Mouse (Mus musculus) kidney, adult 9 months (tissue): ENCODE data around the gene Ccr9.

Experiments
- DNase-seq: peaks from one replicate; pipeline ENCODE4 v3.0.0; 2022

The Ccr9 gene

DNA sequence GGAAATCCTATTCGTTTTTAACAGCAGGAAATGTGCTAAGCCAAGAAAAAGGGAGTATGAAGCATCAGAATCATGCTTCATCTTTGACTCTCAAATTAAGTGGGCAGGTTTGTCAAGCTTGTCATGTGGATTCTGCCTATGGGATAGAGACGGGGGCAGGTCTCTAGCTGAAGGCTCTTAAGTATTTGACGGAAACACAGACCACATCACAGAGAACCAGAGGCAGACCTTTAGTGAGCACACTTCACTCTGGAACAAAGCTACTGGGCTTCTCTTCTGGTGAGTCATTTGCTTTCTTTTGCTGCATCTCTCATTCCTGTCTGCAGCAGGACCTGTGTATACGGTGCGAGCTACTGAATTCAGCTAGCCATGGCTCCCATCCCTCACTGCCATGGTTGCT lies 128.0 kb downstream of the Ccr9 start, which contains the start of gene Cxcr6:
Gene Cxcr6, plus strand, starts transcription at position 209 of the 400 bp plus-strand sequence.
- DNase-seq: no peak

DNA sequence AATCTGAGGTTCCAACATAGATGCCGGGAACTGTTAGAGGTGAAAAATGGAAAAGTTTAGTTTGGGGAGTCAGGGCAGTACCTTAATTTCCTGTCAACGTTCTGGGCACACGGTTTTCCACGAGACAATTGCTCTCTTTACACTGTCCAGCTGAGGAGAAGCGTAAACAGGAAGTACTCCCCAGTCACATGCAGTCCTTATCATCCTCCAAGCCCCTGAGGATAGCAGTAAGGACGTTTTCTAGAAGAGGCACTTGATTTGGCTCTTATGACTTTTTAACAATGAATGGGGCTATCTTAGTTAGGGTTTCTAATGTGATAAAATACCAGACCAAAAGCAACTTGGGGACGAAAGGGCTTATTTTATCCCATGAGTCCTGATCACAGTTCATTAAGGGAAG lies 130.3 kb downstream of the Ccr9 start:
- DNase-seq: no peak

DNA sequence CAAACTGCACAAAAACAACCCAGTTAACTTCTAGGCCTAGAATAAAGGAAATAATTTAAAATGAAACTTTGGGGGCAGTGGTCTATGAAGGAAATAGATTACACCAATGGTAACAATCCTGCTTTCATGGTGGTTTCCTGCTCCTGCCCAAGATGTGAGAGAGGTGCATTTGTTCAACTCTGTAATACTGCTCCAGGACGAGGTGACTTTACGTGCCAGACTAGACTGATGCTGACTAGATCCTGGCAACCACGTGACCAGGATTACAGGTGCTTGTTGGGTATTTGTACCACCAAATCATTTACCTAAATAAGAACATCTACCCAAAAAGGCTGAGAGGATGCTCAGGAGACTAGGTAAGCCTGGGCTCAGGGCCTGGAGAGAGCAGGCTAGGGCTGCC lies 133.6 kb downstream of the Ccr9 start:
- DNase-seq: no peak

DNA sequence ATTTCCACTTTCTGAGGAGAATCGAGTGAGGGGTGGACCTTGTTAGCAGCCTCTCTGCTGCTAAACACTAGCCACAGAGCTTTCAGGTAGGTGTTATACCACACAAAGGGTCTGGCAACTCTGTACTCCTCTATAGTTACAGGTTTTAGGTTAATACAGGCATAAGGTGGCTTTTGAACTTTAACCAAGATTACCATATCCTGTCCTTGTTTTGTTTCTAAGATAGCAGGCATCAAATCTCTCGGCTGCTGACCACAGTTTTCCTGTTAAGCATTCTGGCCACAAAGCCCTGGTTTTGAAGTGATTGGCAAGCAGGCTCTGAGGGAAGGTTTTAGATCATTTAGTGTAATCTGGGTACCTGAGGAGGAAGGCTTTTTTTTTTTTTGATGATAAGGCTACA lies 136.1 kb downstream of the Ccr9 start:
- no peak for DNase-seq

DNA sequence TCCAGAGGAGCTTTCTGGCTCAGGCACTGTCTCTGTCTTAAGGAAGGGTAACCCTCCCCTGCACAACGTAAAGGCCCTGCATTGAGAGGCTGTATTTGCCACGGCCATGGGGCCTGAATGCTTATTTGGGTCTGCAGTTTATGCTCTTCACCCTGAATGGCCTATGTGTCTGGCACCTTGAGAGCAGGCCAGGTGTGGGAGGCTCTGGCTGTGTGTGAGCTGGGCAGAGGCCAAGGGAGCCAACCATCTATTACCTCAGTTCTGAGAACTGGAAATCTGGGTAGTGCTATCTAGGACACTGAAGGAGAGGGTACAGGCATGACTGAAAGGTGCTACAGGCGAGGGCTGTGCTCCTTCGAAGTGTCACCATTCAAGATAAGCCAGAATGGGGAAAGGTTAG lies 136.6 kb downstream of the Ccr9 start:
- DNase-seq: no peak

DNA sequence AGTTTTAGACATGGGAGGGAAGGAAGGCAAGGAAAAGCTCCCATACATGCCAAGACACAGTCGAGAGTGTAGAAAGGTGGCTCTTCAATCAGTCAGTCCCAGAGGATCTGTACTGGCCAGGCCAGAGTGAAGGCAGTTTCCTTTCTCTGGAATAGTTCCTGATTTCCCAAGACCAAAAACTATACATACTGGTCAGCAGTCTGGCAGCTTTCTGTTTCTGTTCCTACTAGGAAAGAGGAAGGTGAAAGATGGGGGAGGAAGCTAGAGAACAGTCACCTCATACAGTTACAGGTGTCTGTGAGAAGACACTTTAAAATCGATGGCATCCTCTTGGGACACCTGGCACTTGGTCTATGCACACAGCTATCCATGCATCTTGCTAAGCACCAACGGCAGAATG lies 137.2 kb downstream of the Ccr9 start:
- DNase-seq: no peak

DNA sequence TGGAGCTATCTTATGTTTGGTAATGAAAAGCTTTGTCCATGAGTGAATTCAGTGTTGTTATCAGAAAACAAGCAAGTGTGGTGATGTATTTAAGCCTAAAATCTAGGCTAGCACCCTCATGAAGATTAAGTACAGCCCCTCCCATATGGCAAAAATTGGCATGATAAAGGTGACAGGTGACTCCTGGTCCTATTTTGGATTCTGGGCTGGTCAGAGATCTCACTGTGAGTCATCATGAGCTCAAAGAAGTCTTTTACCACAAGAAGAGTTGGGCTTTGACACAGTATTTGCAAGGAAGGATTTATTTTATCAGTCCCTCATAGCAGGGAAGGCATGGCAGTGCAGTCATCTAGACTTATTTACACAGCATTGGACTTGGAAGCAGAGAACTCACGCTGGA lies 137.8 kb downstream of the Ccr9 start:
- DNase-seq: no peak

DNA sequence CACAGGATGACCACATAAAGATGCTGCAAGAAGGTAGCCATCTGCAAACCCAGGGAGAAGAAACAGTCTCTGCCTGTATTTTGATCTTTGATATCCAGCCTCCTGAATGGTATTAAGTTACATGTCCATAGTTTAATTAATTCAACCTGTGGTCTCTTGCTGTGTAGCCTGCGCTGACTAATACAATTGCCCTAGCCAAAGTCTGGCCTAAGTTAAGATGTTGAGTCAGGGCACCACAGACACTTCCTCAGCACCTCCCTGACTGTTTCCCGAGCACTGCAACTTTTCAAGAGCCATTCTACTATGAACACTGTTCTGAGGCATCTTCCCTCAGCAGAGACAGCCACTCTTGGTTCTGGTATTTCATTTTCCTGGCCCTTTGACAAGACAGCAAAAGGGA lies 140.4 kb downstream of the Ccr9 start:
- DNase-seq: no peak

DNA sequence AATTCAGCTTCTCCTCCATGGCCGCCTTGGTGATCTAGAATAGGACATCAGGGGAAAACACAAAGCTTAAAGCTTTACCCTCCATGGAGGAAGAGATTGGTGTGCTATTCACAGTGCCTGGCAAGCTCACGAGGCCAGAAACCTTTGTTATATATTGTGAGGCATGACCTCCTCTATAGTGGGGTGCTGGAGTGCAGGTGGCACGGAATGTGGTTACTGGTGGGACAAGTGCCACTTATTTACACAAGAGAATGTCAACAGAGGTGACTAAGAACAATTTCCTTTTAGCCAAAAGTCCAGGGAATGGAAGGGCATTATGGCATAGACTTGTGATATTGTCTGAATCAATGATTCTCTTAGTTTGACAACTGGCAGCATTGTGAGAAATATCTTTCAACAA lies 148.4 kb downstream of the Ccr9 start:
- no peak for DNase-seq

DNA sequence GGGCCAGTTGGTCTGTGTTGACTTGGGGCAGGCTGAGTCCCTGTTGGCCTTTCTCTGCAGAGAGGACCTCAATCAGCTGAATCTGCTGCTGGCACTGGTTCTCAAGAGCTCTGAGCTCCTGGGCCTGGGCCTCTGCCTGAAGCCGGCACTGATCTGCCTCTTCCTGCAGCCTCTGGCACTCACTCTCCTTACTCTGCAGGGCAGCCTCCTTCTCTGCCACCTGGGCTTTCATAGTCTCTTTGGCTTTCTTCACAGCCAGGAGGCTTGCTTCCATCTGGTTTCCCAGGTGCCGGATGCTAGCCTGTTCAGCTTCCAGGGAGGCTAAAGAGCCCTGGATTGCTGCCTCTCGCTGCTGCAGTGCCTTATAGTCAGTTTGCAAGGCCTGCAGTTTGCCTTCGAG lies 150.7 kb downstream of the Ccr9 start:
- DNase-seq: no peak
